Mouse (Mus musculus) liver, postnatal 0 days (tissue): Measurements from ENCODE around the gene Pecam1.

Experiments used
- CTCF ChIP-seq: sonication (generic); IDR thresholded peaks from 2 replicates; pipeline ENCODE4 v1.5.1; 2016; ENCODE audit warnings: antibody characterized with exemption, low read depth
- EP300 ChIP-seq: IDR thresholded peaks from 2 replicates; pipeline ENCODE4 v1.6.1; 2016; ENCODE audit warnings: antibody characterized with exemption, low read depth, mild to moderate bottlenecking

GRCm38 (mm10) chr11:106780590-106781220 lies 30.3 kb upstream of the Pecam1 start:
- TF ChIP-seq CTCF: no peak
- TF ChIP-seq EP300: no peak
